Mouse (Mus musculus) ES-E14 (cell line): ENCODE data around the gene 2900011O08Rik.

Source experiments
- CHD2 ChIP-seq: IDR thresholded peaks from 2 replicates; pipeline ENCODE4 v1.6.1; 2014; ENCODE audit warnings: mild to moderate bottlenecking, low read depth, low read length, inconsistent platforms
- HCFC1 ChIP-seq: IDR thresholded peaks from 2 replicates; pipeline ENCODE4 v1.6.1; 2012; ENCODE audit warnings: low read length, inconsistent platforms, borderline replicate concordance; ENCODE audit not compliant: insufficient read depth
- ZC3H11A ChIP-seq: IDR thresholded peaks from 2 replicates; pipeline ENCODE4 v1.6.1; 2012; ENCODE audit warnings: low read depth, mild to moderate bottlenecking, inconsistent platforms, low read length, borderline replicate concordance
- ZNF384 ChIP-seq: IDR thresholded peaks from 2 replicates; pipeline ENCODE4 v1.6.1; 2012; ENCODE audit warnings: low read depth, low read length, inconsistent platforms

DNA sequence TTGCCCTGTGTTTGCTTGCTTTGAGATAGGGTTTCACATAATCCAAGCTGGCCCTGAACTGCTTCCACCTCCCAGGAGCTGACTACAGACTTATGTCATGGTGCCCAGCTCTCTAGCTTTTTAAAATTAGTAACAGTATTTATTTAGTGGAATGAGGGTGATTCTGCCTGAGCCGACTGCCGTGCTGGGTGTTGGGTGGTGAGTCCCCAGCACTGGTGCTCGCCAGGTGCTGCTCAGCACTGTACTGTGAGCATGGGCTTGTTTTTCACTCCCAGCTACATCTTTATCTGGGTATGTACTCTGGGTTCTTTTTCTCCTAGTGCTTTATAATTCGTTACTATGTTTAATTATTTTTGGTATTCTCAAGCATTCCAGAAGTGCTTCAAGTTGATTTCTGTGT is 41.3 kb upstream of the 2900011O08Rik start:
- TF ChIP-seq CHD2 (no peak), ZC3H11A (no peak), HCFC1 (no peak), ZNF384 (no peak)
